Comparison of ENCODE assay signal across 29 mouse cellular contexts in the genomic region with DNA sequence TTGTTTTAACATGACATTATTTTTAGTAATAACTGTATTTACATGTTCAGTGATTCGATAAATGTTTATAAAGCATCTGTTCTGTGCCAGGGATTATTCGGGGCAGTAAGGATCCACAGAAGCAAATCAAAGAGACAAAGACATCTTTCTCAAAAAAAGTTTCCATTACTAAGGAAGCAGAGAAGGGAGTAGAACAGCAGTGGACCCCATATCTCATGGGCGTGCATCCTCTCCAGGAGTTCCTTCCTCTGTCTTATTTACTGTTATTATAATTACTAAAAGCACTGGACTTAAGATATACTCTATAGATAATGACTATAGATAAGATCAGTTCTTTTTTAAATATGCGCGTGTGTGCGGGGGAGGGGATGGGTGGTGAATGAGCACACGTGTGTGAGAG.
"Had no signal": no experiment of that assay in that cellular context is flagged by ENCODE, and none has a peak within 500 bp of the region (broad histone marks: within the 10 kb centered on the region; RNA-seq: fewer than 3 reads in every experiment).

No protein-coding gene starts in this region.

- H3K4me1 ChIP-seq: limb, embryonic 10.5 days; limb, embryonic 12.5 days; liver, embryonic 12.5 days; liver, embryonic 13.5 days; megakaryocyte, embryonic 14.5 days; midbrain, embryonic 10.5 days; midbrain, embryonic 12.5 days; midbrain, embryonic 13.5 days; midbrain, embryonic 15.5 days; neural tube, embryonic 12.5 days had no signal

- H3K9ac ChIP-seq: limb, embryonic 12.5 days; limb, embryonic 13.5 days; limb, embryonic 15.5 days; liver, embryonic 12.5 days; liver, embryonic 13.5 days; liver, embryonic 14.5 days; liver, embryonic 15.5 days; liver, postnatal 0 days; lung, embryonic 14.5 days; lung, embryonic 15.5 days; midbrain, embryonic 12.5 days; midbrain, embryonic 13.5 days; midbrain, embryonic 15.5 days; neural tube, embryonic 12.5 days had no signal

- H3K27me3 ChIP-seq: limb, embryonic 12.5 days; limb, embryonic 13.5 days; limb, embryonic 15.5 days; liver, embryonic 12.5 days; liver, embryonic 13.5 days; liver, embryonic 15.5 days; lung, embryonic 15.5 days; megakaryocyte, embryonic 14.5 days; midbrain, embryonic 12.5 days; midbrain, embryonic 13.5 days; midbrain, embryonic 15.5 days; neural tube, embryonic 12.5 days had no signal

- H3K9me3 ChIP-seq: limb, embryonic 10.5 days; limb, embryonic 12.5 days; limb, embryonic 13.5 days; limb, embryonic 15.5 days; liver, embryonic 12.5 days; liver, embryonic 13.5 days; liver, embryonic 15.5 days; lung, embryonic 15.5 days; midbrain, embryonic 10.5 days; midbrain, embryonic 12.5 days; midbrain, embryonic 13.5 days; midbrain, embryonic 15.5 days; neural tube, embryonic 12.5 days had no signal

- H3K27ac ChIP-seq: left cerebral cortex, adult 2 months; limb, embryonic 10.5 days; limb, embryonic 12.5 days; limb, embryonic 13.5 days; limb, embryonic 15.5 days; liver, embryonic 12.5 days; liver, embryonic 13.5 days; liver, embryonic 14.5 days; liver, embryonic 15.5 days; lung, embryonic 15.5 days; macrophage; midbrain, embryonic 10.5 days; midbrain, embryonic 12.5 days; midbrain, embryonic 13.5 days; midbrain, embryonic 15.5 days; neural tube, embryonic 12.5 days had no signal

- DNase-seq: left cerebral cortex, postnatal 4 days; liver; liver, embryonic 13.5 days; lung, adult 18-20 months; lung, adult 2 months; lung, embryonic 14.5 days; lung, postnatal 14 days; midbrain, embryonic 14.5 days had no signal

- H3K4me3 ChIP-seq: left cerebral cortex, adult 2 months; limb, embryonic 10.5 days; limb, embryonic 12.5 days; limb, embryonic 13.5 days; limb, embryonic 15.5 days; liver, embryonic 12.5 days; liver, embryonic 13.5 days; liver, embryonic 15.5 days; lung, embryonic 15.5 days; megakaryocyte, embryonic 14.5 days; midbrain, embryonic 10.5 days; midbrain, embryonic 12.5 days; midbrain, embryonic 13.5 days; midbrain, embryonic 15.5 days; myocyte; neural tube, embryonic 12.5 days had no signal

- ATAC-seq: liver, embryonic 12.5 days; midbrain, embryonic 13.5 days; midbrain, embryonic 15.5 days; midbrain, embryonic 16.5 days had no signal

- H3K4me2 ChIP-seq: limb, embryonic 12.5 days; limb, embryonic 13.5 days; limb, embryonic 15.5 days; liver, embryonic 11.5 days; liver, embryonic 12.5 days; liver, embryonic 13.5 days; liver, embryonic 15.5 days; lung, embryonic 14.5 days; lung, embryonic 15.5 days; midbrain, embryonic 11.5 days; midbrain, embryonic 12.5 days; midbrain, embryonic 13.5 days; midbrain, embryonic 15.5 days; neural tube, embryonic 12.5 days had no signal

- H3K36me3 ChIP-seq: limb, embryonic 10.5 days; limb, embryonic 12.5 days; limb, embryonic 13.5 days; limb, embryonic 15.5 days; liver, embryonic 12.5 days; liver, embryonic 13.5 days; liver, embryonic 15.5 days; lung, embryonic 15.5 days; midbrain, embryonic 10.5 days; midbrain, embryonic 12.5 days; midbrain, embryonic 13.5 days; midbrain, embryonic 15.5 days; neural tube, embryonic 12.5 days had no signal
